Mouse (Mus musculus): ENCODE data around the gene Pcnx. TPM values are rescaled to one million over a fixed set of nuclear protein-coding genes. Genes with fewer than 3 reads are reported as not detected.

Pcnx gene
- total RNA-seq, 1 experiment = 24.9 TPM

- Histone ChIP-seq H3K4me1 (ENCODE audit: control insufficient read depth in 2 of 2, insufficient read depth in 2 of 2, low read length in 2 of 2, poor library complexity in 1 of 2) (peaks cover 0 to 2% of the 10 kb centered on the region in 2 experiments; a peak in 1 of 4 replicates), H3K9me3 (ENCODE audit: control insufficient read depth, insufficient read depth, low read depth, low read length) (no peaks in the 10 kb centered on the region), H3K9ac (ENCODE audit: insufficient read depth, low read depth, low read length, poor library complexity, severe bottlenecking) (no peak overlapping the region), H3K36me3 (ENCODE audit: control insufficient read depth, insufficient read depth, low read length, poor library complexity, severe bottlenecking) (no peaks in the 10 kb centered on the region; the same call in 1 of the 2 replicates), H3K27ac (ENCODE audit: insufficient read depth, low read depth, low read length, poor library complexity, severe bottlenecking) (no peak overlapping the region), H3K4me3 (ENCODE audit: insufficient read depth in 1 of 2, low read depth in 1 of 2, low read length in 2 of 2, poor library complexity in 1 of 2, severe bottlenecking in 1 of 2) (no peak overlapping the region)
- in situ Hi-C loops (cut with MboI; ENCODE audit: low sequenced_read_pairs in 2 of 2, unreplicated experiment in 2 of 2) = no loop called here
- TF ChIP-seq MAFK (IDR thresholded peaks at IDR 0.05; ENCODE audit: insufficient read depth, low read depth, low read length) (no peak), ZNF384 (IDR thresholded peaks at IDR 0.05; ENCODE audit: low read depth, low read length) (no peak), ZC3H11A (IDR thresholded peaks at IDR 0.05; ENCODE audit: borderline replicate concordance, low read depth, low read length) (no peak), HCFC1 (IDR thresholded peaks at IDR 0.05; ENCODE audit: borderline replicate concordance, insufficient read depth, low read length) (no peak), CHD2 (IDR thresholded peaks at IDR 0.05; ENCODE audit: low read depth, low read length) (no peak)
- DNase-seq (ENCODE audit: low read depth, low spot score) = no peak
Measured at GRCm38 (mm10) chr12:81936066-81936465, 76.2 kb downstream of the Pcnx start.

DNA sequence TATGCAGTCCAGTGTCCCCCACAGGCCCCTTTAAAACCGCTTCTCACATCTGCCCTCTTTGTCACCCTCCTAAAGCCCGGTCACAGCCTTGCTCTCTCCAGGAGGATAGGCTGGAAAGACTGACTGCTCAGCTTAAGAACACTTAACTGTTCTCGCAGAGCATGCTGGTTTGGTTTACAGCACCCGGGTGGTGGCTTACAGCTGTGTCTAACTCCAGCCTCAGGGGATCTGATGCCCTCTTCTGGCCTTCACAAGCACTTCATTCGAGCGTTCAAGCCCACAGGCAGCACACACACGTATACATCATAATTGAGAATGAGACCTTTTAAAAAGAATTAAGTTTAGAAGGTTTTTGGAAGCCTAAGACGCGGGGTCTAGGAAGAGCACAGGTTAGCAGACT lies 81.4 kb downstream of the Pcnx start:
- H3K9ac ChIP-seq (ENCODE audit: insufficient read depth, low read depth, low read length, poor library complexity, severe bottlenecking) = no peak overlapping the region
- in situ Hi-C loops (cut with MboI; ENCODE audit: low sequenced_read_pairs in 2 of 2, unreplicated experiment in 2 of 2) = no loop called here
- H3K9me3 ChIP-seq (ENCODE audit: control insufficient read depth, insufficient read depth, low read depth, low read length) = no peaks in the 10 kb centered on the region
- peak; percentile 24 for DNase-seq (ENCODE audit: low read depth, low spot score)
- TF ChIP-seq ZC3H11A (IDR thresholded peaks at IDR 0.05; ENCODE audit: borderline replicate concordance, low read depth, low read length) = no peak
- no peak for TF ChIP-seq CHD2 (IDR thresholded peaks at IDR 0.05; ENCODE audit: low read depth, low read length)
- TF ChIP-seq HCFC1 (IDR thresholded peaks at IDR 0.05; ENCODE audit: borderline replicate concordance, insufficient read depth, low read length) = no peak
- no peak for TF ChIP-seq MAFK (IDR thresholded peaks at IDR 0.05; ENCODE audit: insufficient read depth, low read depth, low read length)
- TF ChIP-seq ZNF384 (IDR thresholded peaks at IDR 0.05; ENCODE audit: low read depth, low read length) = no peak
- H3K27ac ChIP-seq (ENCODE audit: insufficient read depth, low read depth, low read length, poor library complexity, severe bottlenecking) = no peak overlapping the region
- H3K4me1 ChIP-seq (ENCODE audit: control insufficient read depth in 2 of 2, insufficient read depth in 2 of 2, low read length in 2 of 2, poor library complexity in 1 of 2) = no peaks in the 10 kb centered on the region
- no peak overlapping the region for H3K4me3 ChIP-seq (ENCODE audit: insufficient read depth in 1 of 2, low read depth in 1 of 2, low read length in 2 of 2, poor library complexity in 1 of 2, severe bottlenecking in 1 of 2)
- H3K36me3 ChIP-seq (ENCODE audit: control insufficient read depth, insufficient read depth, low read length, poor library complexity, severe bottlenecking) = no peaks in the 10 kb centered on the region

- H3K36me3 ChIP-seq (ENCODE audit: control insufficient read depth, insufficient read depth, low read length, poor library complexity, severe bottlenecking) = no peaks in the 10 kb centered on the region; the same call in 1 of the 2 replicates
- H3K27ac ChIP-seq (ENCODE audit: insufficient read depth, low read depth, low read length, poor library complexity, severe bottlenecking) = no peak overlapping the region
- TF ChIP-seq MAFK (IDR thresholded peaks at IDR 0.05; ENCODE audit: insufficient read depth, low read depth, low read length) (no peak), ZC3H11A (IDR thresholded peaks at IDR 0.05; ENCODE audit: borderline replicate concordance, low read depth, low read length) (no peak), CHD2 (IDR thresholded peaks at IDR 0.05; ENCODE audit: low read depth, low read length) (no peak), ZNF384 (IDR thresholded peaks at IDR 0.05; ENCODE audit: low read depth, low read length) (no peak), HCFC1 (IDR thresholded peaks at IDR 0.05; ENCODE audit: borderline replicate concordance, insufficient read depth, low read length) (no peak)
- no peak overlapping the region for H3K9ac ChIP-seq (ENCODE audit: insufficient read depth, low read depth, low read length, poor library complexity, severe bottlenecking)
- no peak for DNase-seq (ENCODE audit: low read depth, low spot score)
- in situ Hi-C loops (cut with MboI; ENCODE audit: low sequenced_read_pairs in 2 of 2, unreplicated experiment in 2 of 2) = no loop called here
- H3K4me1 ChIP-seq (ENCODE audit: control insufficient read depth in 2 of 2, insufficient read depth in 2 of 2, low read length in 2 of 2, poor library complexity in 1 of 2) = no peaks in the 10 kb centered on the region
- no peak overlapping the region for H3K4me3 ChIP-seq (ENCODE audit: insufficient read depth in 1 of 2, low read depth in 1 of 2, low read length in 2 of 2, poor library complexity in 1 of 2, severe bottlenecking in 1 of 2)
- no peaks in the 10 kb centered on the region for H3K9me3 ChIP-seq (ENCODE audit: control insufficient read depth, insufficient read depth, low read depth, low read length)
Measured at GRCm38 (mm10) chr12:81943331-81944062, 83.7 kb downstream of the Pcnx start.

DNA sequence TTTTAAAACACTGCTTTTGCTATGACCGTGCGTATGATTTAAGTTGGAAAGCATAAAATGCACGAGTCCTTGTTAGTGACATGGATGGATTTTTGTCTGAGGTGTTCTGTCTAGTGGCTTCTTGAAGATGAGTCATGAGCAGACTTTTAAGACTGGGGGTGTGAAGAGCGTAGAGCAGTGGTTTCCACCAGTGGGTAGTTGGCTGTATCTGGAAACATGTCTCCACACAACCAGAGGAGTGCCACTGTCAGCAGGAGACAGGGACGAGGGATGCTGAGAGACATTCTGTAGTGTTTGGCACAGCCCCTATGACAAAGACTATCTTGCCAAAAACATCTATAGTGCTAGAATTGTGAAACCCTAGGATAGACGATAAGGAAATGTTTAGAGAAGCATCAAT lies 89.2 kb downstream of the Pcnx start:
- TF ChIP-seq ZC3H11A (IDR thresholded peaks at IDR 0.05; ENCODE audit: borderline replicate concordance, low read depth, low read length) = no peak
- TF ChIP-seq HCFC1 (IDR thresholded peaks at IDR 0.05; ENCODE audit: borderline replicate concordance, insufficient read depth, low read length) = no peak
- TF ChIP-seq CHD2 (IDR thresholded peaks at IDR 0.05; ENCODE audit: low read depth, low read length) = no peak
- no peak for TF ChIP-seq MAFK (IDR thresholded peaks at IDR 0.05; ENCODE audit: insufficient read depth, low read depth, low read length)
- no peak for TF ChIP-seq ZNF384 (IDR thresholded peaks at IDR 0.05; ENCODE audit: low read depth, low read length)
- H3K27ac ChIP-seq (ENCODE audit: insufficient read depth, low read depth, low read length, poor library complexity, severe bottlenecking) = no peak overlapping the region
- DNase-seq (ENCODE audit: low read depth, low spot score) = no peak
- H3K4me3 ChIP-seq (ENCODE audit: insufficient read depth in 1 of 2, low read depth in 1 of 2, low read length in 2 of 2, poor library complexity in 1 of 2, severe bottlenecking in 1 of 2) = no peak overlapping the region
- in situ Hi-C loops (cut with MboI; ENCODE audit: low sequenced_read_pairs in 2 of 2, unreplicated experiment in 2 of 2) = no loop called here
- no peaks in the 10 kb centered on the region; the same call in 1 of the 2 replicates for H3K36me3 ChIP-seq (ENCODE audit: control insufficient read depth, insufficient read depth, low read length, poor library complexity, severe bottlenecking)
- H3K4me1 ChIP-seq (ENCODE audit: control insufficient read depth in 2 of 2, insufficient read depth in 2 of 2, low read length in 2 of 2, poor library complexity in 1 of 2) = no peaks in the 10 kb centered on the region
- H3K9ac ChIP-seq (ENCODE audit: insufficient read depth, low read depth, low read length, poor library complexity, severe bottlenecking) = no peak overlapping the region
- H3K9me3 ChIP-seq (ENCODE audit: control insufficient read depth, insufficient read depth, low read depth, low read length) = no peaks in the 10 kb centered on the region
